Mouse (Mus musculus): ENCODE measurements around the gene Tjp3.
A peak's percentile ranks its signal among the peaks of the same experiment; 100 is the strongest.

Tjp3 gene

GRCm38 (mm10) chr10:81273842-81274241 is 17.5 kb downstream of the Tjp3 start:
- no peak for DNase-seq (ENCODE audit: extremely low spot score, low read depth, low spot score)

- DNase-seq (ENCODE audit: extremely low spot score, low read depth, low spot score), result no peak
These were observed 19.0 kb downstream of the Tjp3 start for GRCm38 (mm10) chr10:81272356-81272755.

GRCm38 (mm10) chr10:81268643-81269412 is 22.6 kb downstream of the Tjp3 start:
- no peak for DNase-seq (ENCODE audit: extremely low spot score, low read depth, low spot score)

GRCm38 (mm10) chr10:81268056-81268455 is 23.3 kb downstream of the Tjp3 start:
- DNase-seq (ENCODE audit: extremely low spot score, low read depth, low spot score), result no peak

GRCm38 (mm10) chr10:81266211-81267105 is 24.9 kb downstream of the Tjp3 start, which contains the start of the genes Mrpl54 and Apba3:
Gene Mrpl54 (minus strand): TSS chr10:81266934.
Gene Apba3 (plus strand): TSS chr10:81266960.
- DNase-seq (ENCODE audit: extremely low spot score, low read depth, low spot score), result peak; percentile 77

- DNase-seq (ENCODE audit: extremely low spot score, low read depth, low spot score), result no peak
These were observed 25.8 kb downstream of the Tjp3 start for GRCm38 (mm10) chr10:81265540-81265939.

GRCm38 (mm10) chr10:81261025-81261424 is 30.4 kb downstream of the Tjp3 start:
- DNase-seq (ENCODE audit: extremely low spot score, low read depth, low spot score), result no peak

- no peak for DNase-seq (ENCODE audit: extremely low spot score, low read depth, low spot score)
These were observed 32.0 kb downstream of the Tjp3 start for GRCm38 (mm10) chr10:81259225-81259884.

- DNase-seq (ENCODE audit: extremely low spot score, low read depth, low spot score), result no peak
These were observed 34.0 kb downstream of the Tjp3 start for GRCm38 (mm10) chr10:81257158-81258039.

- no peak for DNase-seq (ENCODE audit: extremely low spot score, low read depth, low spot score)
These were observed 36.5 kb downstream of the Tjp3 start for GRCm38 (mm10) chr10:81254886-81255285.

GRCm38 (mm10) chr10:81252424-81253419 is 38.7 kb downstream of the Tjp3 start, which contains the start of gene Matk:
Gene Matk (plus strand): TSS chr10:81252935.
- no peak for DNase-seq (ENCODE audit: extremely low spot score, low read depth, low spot score)

GRCm38 (mm10) chr10:81249442-81249841 is 41.9 kb downstream of the Tjp3 start:
- no peak for DNase-seq (ENCODE audit: extremely low spot score, low read depth, low spot score)

- no peak for DNase-seq (ENCODE audit: extremely low spot score, low read depth, low spot score)
These were observed 43.6 kb downstream of the Tjp3 start for GRCm38 (mm10) chr10:81247804-81248203.

GRCm38 (mm10) chr10:81245166-81245565 is 46.2 kb downstream of the Tjp3 start:
- DNase-seq (ENCODE audit: extremely low spot score, low read depth, low spot score), result no peak

GRCm38 (mm10) chr10:81244595-81244994 is 46.8 kb downstream of the Tjp3 start:
- no peak for DNase-seq (ENCODE audit: extremely low spot score, low read depth, low spot score)

GRCm38 (mm10) chr10:81244146-81244545 is 47.2 kb downstream of the Tjp3 start:
- DNase-seq (ENCODE audit: extremely low spot score, low read depth, low spot score), result no peak

GRCm38 (mm10) chr10:81242021-81242420 is 49.4 kb downstream of the Tjp3 start:
- DNase-seq (ENCODE audit: extremely low spot score, low read depth, low spot score), result no peak

- no peak for DNase-seq (ENCODE audit: extremely low spot score, low read depth, low spot score)
These were observed 50.5 kb downstream of the Tjp3 start for GRCm38 (mm10) chr10:81240876-81241275.

GRCm38 (mm10) chr10:81238618-81239017 is 52.8 kb downstream of the Tjp3 start:
- no peak for DNase-seq (ENCODE audit: extremely low spot score, low read depth, low spot score)
